Mouse (Mus musculus): ENCODE results near the gene Hectd4.
"Not testable (repeated sequence)": the region's sequence is repeated elsewhere in the genome, so short reads cannot be mapped to it uniquely, and the experiment has no call there.

Hectd4 gene

DNA sequence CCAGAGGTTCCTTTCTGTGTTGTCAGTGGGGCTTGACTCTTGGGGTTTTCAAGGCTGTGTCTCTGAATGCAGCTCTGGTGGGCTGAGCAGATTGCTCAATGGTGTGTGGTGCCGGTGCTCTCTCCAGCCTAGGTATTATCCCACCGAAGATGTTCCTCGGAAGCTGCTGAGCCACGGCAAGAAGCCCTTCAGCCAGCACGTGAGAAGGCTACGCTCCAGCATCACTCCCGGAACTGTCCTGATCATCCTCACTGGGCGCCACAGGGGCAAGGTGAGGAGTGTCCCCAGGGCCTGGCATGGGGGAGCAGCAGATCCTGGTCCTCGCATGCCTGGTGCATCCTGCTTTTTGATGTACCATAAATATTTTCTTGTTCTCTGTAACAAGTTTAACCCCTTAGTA lies 13.5 kb upstream of the Hectd4 start:
- CTCF ChIA-PET: no interaction called here

DNA sequence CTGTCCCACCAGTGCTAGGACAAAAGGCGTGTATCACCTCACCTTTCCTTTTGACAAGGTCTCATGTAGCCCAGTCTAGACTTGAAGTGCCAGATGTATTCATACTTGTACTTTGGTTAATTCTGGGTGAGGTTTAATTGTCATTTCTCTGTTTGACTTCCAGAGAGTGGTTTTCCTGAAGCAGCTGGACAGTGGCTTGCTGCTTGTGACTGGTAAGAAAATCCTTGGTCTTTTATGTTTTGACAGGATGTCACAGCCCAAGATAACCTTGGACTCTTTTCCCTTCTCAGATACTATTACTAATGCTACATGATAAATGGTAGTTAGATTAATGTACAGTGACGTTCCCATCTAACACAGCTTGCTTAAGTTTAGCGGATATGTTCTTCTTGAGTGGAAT lies 13.0 kb upstream of the Hectd4 start:
- CTCF ChIA-PET: no interaction called here

DNA sequence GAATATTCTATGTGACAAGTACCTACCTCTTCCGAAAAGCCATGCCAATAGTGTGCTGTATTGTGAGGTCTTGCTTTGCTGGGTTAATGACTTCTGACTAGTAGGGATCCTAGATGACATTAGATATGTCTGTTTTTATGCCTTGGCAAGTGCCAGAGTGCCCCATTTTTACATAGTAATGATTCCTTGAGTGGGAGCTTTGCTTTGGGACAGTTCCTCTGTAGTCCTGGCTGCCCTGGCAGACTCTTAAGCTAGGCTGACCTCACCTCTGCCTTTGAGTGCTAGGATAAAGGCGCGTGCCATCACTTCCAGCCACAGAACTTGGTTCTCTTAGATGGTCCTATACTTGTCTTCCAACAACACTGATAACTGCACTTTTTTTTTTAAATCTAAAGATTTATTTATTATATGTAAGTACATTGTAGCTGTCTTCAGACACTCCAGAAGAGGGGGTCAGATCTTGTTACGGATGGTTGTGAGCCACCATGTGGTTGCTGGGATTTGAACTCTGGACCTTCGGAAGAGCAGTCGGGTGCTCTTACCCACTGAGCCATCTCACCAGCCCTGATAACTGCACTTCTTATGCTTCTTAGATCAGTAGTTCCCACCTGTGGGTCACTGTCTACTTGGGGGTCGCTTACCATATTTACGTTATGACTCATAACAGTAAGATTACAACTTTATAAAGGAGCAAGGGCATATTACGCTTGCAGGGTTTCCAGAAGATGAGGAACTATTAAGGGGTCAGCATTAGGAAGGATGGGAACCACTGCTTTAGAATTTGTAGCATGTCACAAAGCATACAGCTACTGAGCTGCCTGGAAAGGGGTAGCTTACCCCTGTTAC lies 10.0 kb upstream of the Hectd4 start:
- CTCF ChIA-PET: no interaction called here

DNA sequence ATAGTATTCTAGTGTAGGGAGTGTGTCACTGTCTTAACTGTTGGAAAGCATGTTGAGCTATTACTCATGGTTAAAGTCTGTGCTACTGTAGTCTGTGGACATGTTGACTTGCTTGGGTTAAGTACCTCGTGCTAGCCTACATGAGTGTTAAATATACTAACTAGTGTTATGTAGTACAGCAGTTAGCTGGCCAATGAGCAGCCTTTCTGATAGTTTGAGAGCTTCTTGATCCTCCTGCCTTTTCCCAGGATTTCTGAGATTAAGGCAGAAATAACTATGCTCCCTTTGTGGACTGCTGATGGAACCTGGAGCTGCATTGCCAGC lies 9.5 kb upstream of the Hectd4 start:
- CTCF ChIA-PET: interaction anchor here (0.8 kb wide), 1 partner anchor 1604 kb away, joined by 6 read pairs; no protein-coding TSS in a partner anchor

DNA sequence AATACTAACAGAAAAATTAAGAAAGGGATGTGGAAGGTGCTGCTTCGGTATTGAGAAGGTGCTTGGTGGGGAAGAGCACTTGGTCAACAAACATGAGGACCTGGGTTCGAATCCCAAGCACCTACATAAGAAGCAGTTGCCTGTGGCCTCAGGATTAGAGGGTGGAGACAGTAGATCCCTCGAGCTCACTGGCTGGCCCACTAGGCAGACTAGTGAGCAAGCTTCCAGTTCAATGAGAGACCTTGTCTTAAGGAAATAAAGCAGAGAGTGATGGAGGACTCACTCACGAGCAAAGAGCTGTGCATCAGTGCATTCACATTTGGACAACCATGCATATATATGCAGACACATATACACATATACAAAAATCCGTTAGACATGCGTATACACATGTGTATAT lies 7.9 kb upstream of the Hectd4 start:
- CTCF ChIA-PET: no interaction called here

DNA sequence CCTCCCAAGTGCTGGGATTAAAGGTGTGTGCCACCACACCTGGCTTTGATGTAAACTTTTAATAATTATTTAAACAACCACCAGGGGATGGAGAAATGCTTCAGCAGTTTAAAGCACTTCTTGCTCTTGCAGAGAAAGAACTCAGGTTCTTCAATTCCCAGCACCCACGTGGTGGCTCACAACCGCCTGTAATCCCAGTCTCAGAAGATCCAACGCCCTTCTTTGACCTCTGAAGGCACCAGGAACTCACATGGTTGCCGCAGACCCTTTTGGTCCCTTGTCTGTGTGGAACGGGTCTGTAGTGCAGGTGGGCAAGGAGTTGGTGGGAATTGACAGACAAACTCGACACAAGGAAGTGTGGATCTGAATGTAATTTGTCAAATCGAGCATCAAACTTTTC lies 5.3 kb upstream of the Hectd4 start:
- CTCF ChIA-PET: no interaction called here

DNA sequence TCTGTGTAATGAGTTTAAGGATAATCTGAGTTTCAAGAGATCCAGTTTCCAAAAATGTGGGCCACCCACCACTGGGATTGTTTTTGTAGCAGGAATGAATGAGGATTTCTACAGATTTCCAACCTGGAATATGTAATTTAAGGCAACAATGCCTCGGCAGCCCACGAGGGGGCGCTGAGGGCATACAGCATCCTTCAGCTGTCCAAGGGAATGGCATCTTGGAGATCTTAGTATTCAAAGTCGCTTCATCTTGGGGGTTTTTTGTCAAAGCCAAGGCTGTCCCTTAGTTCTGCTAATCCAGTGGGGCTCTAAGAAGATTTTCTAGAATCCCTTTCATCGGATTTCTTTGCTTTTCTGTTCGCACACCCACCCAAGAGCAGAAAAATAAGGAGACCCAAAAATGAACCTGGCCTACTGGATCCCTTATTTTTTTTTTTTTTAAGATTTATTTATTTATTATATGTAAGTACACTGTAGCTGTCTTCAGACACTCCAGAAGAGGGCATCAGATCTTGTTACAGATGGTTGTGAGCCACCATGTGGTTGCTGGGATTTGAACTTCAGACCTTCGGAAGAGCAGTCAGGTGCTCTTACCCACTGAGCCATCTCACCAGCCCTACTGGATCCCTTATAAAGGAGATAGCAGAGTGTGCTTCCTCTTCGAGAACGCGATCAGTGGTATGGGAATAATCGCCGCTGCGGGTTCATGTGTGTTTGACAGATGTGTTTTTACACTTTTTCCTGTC lies 4.5 kb upstream of the Hectd4 start:
- CTCF ChIA-PET: no interaction called here

DNA sequence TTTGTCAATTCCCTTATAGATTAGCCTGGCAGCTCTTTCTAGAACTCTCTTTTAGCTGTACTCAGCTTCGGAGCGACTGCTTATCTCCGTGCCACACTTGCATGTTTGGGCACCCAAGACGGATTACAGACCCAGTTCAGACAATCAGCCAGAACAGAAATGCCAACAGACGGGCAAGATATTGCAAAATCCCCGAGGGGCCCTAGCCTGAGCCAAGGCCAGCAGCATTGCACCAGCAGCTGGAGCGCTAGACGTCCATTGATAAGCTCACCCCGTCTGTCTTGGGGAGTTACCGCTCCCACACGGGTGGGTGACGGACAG lies 3.9 kb upstream of the Hectd4 start:
- CTCF ChIA-PET: no interaction called here

DNA sequence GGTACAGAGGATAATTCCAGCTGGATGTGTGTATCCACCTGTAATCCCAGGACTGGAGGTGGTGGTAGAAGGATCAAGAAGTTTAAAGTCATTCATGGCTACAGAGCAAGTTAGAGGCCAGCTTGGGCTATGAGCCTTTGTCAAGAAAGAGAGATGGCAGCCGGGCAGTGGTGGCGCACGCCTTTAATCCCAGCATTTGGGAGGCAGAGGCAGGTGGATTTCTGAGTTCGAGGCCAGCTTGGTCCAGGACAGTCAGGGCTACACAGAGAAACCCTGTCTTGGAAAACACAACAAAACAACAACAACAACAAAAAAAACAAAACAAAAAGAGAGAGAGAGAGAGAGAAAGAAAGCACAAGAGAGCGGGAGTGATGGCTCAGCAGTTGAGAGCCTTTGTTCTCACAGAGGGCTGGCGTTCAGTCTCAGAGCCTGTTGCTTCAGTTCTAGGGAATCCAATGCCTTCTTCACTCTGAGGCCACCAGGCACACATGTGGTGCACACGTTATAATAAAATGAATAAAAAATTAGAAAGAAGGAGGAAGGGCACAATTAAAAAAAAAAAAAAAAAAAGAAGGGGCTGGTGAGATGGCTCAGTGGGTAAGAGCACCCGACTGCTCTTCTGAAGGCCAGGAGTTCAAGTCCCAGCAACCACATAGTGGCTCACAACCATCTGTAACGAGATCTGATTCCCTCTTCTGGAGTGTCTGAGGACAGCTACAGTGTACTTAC lies 3.3 kb upstream of the Hectd4 start:
- CTCF ChIA-PET: not testable (repeated sequence)

DNA sequence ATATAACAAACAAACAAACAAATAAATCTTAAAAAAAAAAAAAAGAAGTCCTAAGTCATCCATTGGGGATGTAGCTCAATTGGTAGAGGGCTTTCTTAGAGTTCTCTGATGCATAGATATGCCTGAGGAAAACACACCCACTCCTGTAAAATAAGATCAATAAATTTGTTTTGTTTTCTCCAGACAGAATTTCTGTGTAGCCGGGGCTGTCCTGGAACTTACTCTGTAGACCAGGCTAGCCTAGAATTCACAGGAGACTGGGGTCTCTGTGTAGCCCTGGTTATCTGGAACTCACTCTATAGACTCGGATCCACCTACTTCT lies 2.7 kb upstream of the Hectd4 start:
- CTCF ChIA-PET: no interaction called here

DNA sequence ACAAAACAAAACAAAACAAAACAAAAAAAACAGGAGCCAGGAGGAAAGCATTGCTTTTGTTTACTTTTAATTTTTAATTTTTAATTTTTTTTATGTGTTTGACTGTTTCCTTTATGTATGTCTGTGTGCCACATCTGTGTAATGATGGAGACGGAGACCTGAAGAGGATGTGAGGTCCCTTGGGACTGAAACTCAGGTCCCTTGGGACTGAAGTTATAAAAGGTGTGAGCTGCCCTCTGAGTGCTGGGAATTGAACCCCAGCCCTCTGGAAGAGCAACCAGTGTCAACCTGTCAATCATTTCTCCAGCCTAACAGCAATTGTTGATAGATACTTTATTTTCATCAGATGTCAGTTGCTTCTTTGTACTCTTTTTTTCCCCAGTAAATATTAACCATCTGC lies 829 bp upstream of the Hectd4 start:
- CTCF ChIA-PET: no interaction called here

DNA sequence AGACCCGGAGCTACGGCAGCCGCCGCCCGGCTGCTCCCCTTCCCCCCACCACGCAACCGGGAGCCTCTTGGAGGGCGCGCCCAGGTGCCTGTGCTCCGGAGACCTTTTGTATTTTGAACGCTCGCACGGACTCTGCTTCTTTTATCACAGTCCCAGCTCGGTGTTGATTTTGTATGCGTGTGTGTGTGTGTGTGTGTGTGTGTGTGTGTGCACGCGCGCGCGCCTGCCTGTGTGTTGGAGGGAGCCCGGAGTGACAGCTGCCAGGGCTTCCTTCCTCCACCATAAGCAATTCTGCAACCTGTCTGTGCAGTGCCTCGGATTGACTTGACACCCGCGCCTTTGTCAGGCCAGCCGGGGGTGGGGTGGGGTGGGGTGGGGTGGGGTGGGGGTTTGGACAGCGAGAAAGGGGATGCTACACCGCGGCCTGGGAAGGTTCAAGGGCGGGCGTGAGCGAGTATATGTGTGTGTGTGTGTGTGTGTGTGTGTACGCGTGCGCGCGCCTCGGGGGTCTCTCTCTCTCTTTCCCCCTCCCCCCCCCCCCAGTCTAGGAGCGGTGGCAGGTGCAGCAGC lies 798 bp downstream of the Hectd4 start:
- CTCF ChIA-PET: no interaction called here

DNA sequence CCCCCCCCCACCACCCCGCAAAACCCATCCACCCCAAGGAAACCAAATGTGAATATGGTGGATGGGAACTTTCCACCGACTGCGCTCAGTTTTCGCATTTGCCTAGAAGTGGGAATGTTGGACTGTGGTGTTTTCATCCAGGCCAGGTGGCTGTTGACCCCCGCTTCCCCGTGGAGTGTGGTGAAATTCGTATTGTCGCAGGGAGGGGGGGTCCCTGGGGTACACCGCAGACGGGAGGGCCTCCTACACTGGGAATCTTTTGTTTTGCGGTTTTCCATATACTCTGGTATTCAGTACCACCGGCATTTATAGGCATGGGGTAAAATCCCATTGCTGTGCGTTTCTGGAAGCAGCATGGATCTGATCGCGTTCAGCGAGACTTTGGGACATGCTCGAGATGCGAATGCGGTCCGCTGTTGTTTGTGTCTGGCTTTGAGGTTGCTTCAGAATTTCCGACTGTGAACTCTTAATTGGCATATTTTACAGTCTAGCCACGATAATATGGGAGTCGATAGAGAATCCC lies 1.4 kb downstream of the Hectd4 start:
- CTCF ChIA-PET: interaction anchor here (0.6 kb wide), 1 partner anchor 155 kb away, joined by 3 read pairs; no protein-coding TSS in a partner anchor

DNA sequence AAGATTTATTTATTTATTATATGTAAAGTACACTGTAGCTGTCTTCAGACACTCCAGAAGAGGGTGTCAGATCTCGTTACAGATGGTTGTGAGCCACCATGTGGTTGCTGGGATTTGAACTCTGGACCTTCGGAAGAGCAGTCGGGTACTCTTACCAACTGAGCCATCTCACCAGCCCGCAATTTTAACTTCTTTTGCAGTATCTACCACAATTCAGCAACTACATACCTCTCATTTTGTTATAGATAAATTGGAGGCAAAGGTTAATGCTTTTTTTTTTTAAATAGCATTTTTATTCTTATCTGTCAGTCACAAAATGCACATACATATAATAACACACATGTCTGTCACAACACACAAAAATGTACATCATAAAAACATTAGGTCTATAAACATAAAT lies 4.0 kb downstream of the Hectd4 start:
- CTCF ChIA-PET: interaction anchor here (0.7 kb wide), 3 partner anchors 8 to 34 kb away, joined by 4 to 5 read pairs (median 4); no protein-coding TSS in a partner anchor

DNA sequence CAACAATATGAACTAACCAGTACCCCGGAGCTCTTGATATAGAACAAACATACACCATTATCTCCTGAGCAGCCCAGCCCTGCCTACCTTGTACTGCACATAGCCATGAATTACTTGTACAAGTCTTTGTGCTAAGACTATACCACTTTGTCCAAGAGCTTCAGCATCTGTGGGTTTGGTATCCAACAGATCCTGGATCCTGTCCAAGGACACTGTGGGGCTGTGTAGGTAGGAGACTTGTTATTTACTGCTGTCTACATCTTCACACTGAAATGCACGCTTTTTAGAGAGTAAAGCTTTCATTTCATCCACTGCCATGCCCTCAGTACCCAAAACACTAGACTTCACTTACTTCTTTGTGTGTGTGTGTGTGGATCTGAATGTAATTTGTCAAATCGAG lies 4.8 kb downstream of the Hectd4 start:
- CTCF ChIA-PET: no interaction called here

DNA sequence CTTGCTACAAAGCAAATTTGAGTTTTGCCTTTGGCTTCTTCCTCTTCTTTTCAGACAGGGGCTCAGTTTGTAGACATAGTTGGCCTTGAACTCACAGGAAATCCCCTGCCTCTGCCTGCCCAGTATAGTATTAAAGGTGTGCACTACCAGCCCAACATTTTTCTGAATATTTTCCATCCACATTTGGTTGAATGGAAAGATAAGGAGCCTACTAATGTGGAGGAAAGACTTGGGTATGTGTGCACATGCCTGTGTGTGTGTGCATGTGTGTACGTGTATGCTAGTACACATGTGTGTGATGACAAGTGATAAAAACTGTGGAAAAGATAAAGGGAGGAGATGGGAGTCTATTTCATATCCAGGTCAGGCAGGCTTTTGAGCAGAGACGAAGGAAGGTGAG lies 5.8 kb downstream of the Hectd4 start:
- CTCF ChIA-PET: interaction anchor here (0.6 kb wide), 1 partner anchor 173 kb away, joined by 13 read pairs; no protein-coding TSS in a partner anchor

DNA sequence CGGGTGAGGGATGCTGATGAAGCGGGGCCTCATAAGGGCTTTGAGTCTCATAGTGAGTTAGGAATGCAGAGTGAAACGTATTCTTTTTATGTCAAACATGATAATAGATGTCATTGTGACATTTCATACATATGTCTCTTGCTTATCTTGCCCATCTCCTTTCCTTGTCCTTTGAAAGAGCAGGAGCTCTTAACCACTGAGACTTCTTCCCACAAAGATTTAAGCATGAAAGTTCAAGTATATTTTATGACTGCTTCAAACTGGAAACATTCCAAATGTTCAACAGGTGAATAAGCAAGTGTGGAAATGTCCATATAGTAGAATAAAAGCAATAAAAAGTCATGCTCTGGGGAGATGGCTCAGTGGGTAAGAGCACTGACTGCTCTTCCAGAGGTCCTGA lies 6.4 kb downstream of the Hectd4 start:
- CTCF ChIA-PET: interaction anchor here (0.6 kb wide), 1 partner anchor 172 kb away, joined by 13 read pairs; no protein-coding TSS in a partner anchor

DNA sequence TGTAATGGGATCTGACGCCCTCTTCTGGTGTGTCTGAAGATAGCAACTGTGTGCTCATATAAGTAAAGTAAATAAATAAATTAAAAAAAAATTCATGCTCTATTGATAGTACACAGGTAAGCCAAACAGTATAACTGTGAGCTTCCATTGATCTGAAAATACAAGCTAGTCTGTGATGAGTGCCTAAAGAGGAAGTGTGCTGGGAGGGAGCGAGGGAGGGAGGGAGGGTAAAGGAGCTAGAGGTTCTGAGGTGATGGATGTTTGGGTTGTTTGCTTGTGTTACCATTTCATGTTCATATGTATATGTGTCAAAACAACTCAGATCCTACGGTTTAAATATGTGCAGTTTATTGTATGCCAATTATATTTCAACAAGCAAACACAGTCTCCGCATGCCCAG lies 6.8 kb downstream of the Hectd4 start:
- CTCF ChIA-PET: no interaction called here

DNA sequence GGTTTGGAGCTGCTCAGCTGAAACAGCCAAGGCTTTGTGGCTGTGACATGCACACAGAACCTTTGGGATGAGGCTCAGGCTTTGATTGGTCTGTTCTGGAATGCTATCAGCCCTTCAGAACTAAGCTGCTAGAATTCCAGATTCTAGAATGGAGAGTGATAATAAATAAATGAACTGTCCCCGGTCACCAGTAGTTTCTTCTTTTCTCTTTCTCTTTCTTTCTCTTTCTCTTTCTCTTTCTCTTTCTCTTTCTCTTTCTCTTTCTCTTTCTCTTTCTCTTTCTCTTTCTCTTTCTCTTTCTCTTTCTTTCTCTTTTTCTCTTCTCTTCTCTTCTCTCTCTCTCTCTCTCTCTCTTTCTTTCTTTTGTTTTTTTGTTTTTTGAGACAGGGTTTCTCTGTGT lies 7.3 kb downstream of the Hectd4 start:
- CTCF ChIA-PET: not testable (repeated sequence)

DNA sequence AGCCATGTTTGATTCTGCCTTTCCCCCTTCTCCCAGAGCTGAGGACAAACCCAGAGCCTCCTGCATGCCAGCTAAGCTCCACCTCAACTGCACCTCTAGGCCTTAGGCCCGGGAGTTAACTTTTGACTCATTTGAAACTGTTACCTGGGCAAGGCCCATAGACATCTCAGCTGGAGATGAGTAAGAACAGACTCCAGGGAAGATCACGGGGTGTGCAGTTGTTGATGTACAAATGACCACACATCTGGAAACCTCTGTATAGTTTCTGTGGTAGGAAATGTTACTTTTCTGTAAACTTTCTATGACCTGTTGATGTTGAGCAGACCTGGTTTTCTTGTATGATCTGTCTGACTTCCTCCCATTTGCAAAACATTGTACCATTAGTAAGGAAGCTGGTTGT lies 9.2 kb downstream of the Hectd4 start:
- CTCF ChIA-PET: no interaction called here

DNA sequence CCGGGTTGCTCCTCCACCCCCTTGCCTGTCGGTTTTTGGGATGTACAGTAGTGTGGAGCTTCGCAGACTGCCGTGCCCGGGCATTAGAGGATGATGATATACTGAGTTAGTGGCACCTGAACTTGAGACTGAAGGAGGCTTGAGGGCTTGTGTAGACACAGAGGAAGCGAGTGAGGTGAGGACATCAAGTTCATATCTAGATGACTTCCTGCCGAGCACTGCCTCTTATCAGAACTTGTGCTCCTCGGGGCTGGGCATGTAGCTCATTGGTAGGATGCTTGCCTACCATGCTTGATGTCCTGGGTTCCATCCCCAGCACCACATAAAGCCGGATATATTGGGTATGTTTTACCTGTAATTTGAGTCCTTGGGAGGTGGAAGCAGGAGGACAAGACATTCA lies 10.8 kb downstream of the Hectd4 start:
- CTCF ChIA-PET: no interaction called here

DNA sequence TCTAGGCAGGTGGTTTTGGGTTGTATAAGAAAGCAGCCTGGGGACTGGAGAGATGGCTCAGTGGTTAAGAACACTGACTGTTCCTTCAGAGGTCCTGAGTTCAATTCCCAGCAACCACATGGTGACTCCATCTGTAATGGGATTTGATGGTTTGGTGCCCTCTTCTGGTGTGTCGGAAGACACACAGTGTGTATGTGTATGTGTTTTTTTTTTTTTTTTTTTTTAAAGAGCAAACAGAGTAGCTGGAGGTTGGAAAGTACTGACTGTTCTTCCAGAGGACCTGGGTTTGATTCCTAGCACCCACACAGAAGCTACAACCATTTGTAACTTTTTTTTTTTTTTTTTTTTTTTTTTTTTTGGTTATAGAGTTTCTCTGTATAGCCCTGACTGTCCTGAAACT lies 12.8 kb downstream of the Hectd4 start:
- CTCF ChIA-PET: interaction anchor here (0.5 to 0.7 kb wide), 5 partner anchors 8 to 1353 kb away, joined by 3 to 9 read pairs (median 5); no protein-coding TSS in a partner anchor
